Mouse (Mus musculus) central nervous system, embryonic 11.5 days (tissue): ENCODE measurements around the gene Olfr1238. TPM values are rescaled to one million over a fixed set of nuclear protein-coding genes. Genes with fewer than 3 reads are reported as not detected.

Experiments used
- polyA plus RNA-seq: library from polyadenylated mRNA; depleted of rRNA; stranded (reverse); fragments of >200 nt; gene quantifications from 2 replicates; pipeline ENCODE4 v1.2.3, GENCODE M21; 2012; rRNA removed

Olfr1238 gene
- not detected in 2 replicates for polyA plus RNA-seq

GRCm38 (mm10) chr2:89409576-89409975 is at the start of gene Olfr1238:
TSS of gene Olfr1238 (minus strand) at chr2:89409676.

DNA sequence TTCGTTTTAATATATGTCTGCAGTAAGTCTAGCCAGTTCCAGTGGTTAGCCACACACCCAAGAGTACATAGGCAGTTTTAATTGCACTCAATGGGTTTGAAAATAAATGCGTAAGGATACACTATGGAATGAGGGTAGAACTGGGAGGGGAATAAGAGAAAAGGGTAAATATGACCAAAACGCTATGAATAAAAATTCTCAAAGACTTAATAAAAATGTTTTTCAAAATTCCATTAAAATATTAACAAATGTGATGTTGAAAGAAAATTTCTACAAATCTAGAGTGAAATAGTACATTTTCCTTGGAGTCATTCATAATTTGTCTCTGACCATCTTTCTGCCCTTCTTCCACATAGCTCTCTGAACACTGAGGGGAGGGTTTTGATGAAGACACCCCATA is 33.4 kb upstream of the Olfr1238 start, which contains the start of gene Olfr1240:
Olfr1240 (minus strand) TSS at position 101 of the 400 bp plus-strand sequence.

DNA sequence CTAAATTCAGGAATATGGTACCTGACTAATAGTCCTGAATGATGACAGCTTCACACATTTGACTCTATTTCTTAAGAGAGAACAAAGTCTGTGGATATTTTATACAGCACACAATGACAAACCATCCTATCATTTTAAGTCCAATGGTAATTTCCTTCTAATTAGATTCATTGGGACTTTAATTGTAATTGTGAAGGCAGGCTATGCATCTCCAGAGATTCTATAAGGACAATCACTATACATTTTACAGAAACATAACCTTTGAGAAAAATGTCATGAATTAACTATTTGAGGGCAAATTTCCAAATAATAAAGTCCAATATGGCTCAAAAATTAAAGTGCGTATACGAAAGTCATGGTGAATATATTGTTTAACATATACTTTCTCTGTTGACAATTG is 10.8 kb upstream of the Olfr1238 start, which contains the start of gene Olfr1239:
Olfr1239 (minus strand) TSS at position 101 of the 400 bp plus-strand sequence.

GRCm38 (mm10) chr2:89364765-89365164 is 44.7 kb downstream of the Olfr1238 start, which contains the start of gene Olfr1234:
TSS of gene Olfr1234 (minus strand) at chr2:89364865.

Other genes starting within 250 kb of the Olfr1238 start
- gene Olfr1224-ps1, start 245.6 kb downstream of the Olfr1238 start, polyA plus RNA-seq = not detected in 2 replicates
- gene Olfr1225, start 235.0 kb downstream of the Olfr1238 start, polyA plus RNA-seq = not detected in 2 replicates
- gene Olfr1226, start 209.6 kb downstream of the Olfr1238 start, polyA plus RNA-seq = not detected in 2 replicates
- gene Olfr1228, start 155.6 kb downstream of the Olfr1238 start, polyA plus RNA-seq = not detected in 2 replicates
- gene Olfr1229, start 121.7 kb downstream of the Olfr1238 start, polyA plus RNA-seq = not detected in 2 replicates
- gene Olfr1230, start 112.4 kb downstream of the Olfr1238 start, polyA plus RNA-seq = not detected in 2 replicates
- not detected in 2 replicates for gene Olfr1231, start 102.6 kb downstream of the Olfr1238 start, polyA plus RNA-seq
- not detected in 2 replicates for gene Olfr1232, start 80.0 kb downstream of the Olfr1238 start, polyA plus RNA-seq
- not detected in 2 replicates for gene Olfr1233, start 67.3 kb downstream of the Olfr1238 start, polyA plus RNA-seq
- gene Olfr1234, start 44.8 kb downstream of the Olfr1238 start, polyA plus RNA-seq = not detected in 2 replicates
- not detected in 2 replicates for gene Olfr1239, start 10.7 kb upstream of the Olfr1238 start, polyA plus RNA-seq
- not detected in 2 replicates for gene Olfr1240, start 33.3 kb upstream of the Olfr1238 start, polyA plus RNA-seq
- gene Olfr1241, start 77.5 kb upstream of the Olfr1238 start, polyA plus RNA-seq = not detected in 2 replicates
- gene Olfr1242, start 88.7 kb upstream of the Olfr1238 start, polyA plus RNA-seq = not detected in 2 replicates
- not detected in 2 replicates for gene Olfr1243, start 121.8 kb upstream of the Olfr1238 start, polyA plus RNA-seq
- not detected in 2 replicates for gene Olfr1245, start 168.8 kb upstream of the Olfr1238 start, polyA plus RNA-seq
- gene Olfr1246, start 183.5 kb upstream of the Olfr1238 start, polyA plus RNA-seq = not detected in 2 replicates
- gene Olfr1247, start 204.5 kb upstream of the Olfr1238 start, polyA plus RNA-seq = not detected in 2 replicates
- not detected in 2 replicates for gene Olfr1248, start 208.6 kb upstream of the Olfr1238 start, polyA plus RNA-seq
- gene Olfr1249, start 225.3 kb upstream of the Olfr1238 start, polyA plus RNA-seq = not detected in 2 replicates